Mouse (Mus musculus): ENCODE measurements around the gene Was. TPM values are rescaled to one million over a fixed set of nuclear protein-coding genes. Genes with fewer than 3 reads are reported as not detected.

Gene Was
- polyA plus RNA-seq (2015; fragmentation: Illumina TruSeq; extraction: RNeasy Lipid Tissue Mini Kit (QIAGEN cat#74804); ENCODE audit: insufficient read depth, low read depth, low replicate concordance), result 0.78 TPM

DNA sequence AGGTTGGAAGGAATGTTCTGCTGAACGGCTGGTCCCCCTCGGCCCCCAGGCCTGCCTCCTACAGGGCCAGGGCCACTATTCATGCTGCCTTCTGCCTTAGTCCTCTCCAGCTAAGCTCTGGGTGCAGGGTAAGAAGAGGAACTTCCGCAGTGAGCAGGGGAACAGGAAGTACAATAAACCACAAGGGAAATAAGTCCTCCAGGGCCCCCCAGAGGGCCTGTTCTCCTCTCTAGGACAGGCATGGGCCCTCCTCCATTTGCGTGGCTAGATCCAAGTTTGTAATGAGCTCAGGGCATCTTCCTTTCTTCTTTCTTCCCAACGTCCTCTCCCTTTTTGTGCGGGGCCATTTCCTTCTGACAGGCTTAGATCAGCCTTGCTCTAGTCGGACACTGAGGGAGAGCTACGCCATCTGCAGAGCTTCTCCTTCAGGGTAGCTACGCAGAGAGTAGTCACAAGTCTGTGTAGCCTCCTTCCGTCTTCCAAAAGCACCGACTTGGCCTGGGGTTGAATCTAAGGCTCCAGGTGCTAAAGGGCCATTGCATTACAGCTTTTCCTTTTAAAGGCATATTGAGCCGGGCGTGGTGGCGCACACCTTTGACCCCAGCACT lies at the start of gene Was:
Was (minus strand) TSS at position 153 of the 608 bp plus-strand sequence.

DNA sequence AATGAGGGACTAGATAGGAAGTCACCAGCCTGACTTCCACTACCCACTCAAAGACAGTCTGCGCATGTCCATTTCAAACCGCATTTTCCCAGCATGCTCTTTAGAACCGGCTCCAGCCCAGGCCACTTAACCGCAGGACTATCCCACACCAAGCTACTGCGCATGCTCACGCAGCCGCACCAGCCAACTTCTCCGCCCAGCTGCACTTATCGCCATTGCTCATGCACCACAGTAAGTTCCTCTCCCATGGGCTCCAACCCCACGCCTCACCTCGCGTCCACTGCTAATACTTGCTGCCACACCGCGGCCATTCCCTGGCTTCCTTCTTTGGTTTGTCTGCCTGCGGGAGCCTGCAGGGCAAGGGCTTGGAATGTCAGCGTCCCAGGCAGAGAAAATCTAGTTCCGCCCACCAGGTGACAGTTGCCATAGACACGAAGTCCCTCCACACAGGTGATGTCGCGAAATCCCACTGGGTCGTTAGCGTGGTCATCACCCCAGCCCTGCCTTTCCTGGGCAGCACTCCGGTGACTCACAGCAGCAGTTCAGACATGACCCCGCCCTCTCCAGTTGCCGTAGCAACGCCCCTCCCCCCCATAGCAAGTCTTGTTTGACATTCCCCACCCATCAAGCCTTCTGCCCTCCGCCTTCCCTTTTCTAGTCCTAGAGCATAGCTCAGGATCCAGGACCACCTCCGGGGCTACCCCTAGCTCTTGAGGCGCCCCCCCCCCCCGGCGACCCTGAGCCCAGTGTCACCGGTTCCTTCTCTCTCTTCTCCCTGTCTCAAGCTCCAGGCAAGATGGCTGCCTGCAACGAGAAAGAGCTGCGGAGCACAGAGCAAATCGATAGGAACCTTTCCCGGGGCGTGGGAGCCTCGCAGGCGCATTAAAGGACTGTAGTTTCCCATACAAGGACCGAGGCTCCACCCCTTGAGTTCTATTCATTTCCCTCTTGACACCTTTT lies 42.0 kb upstream of the Was start, which contains the start of gene Wdr13:
Wdr13 (minus strand) TSS at position 876 of the 960 bp plus-strand sequence.

DNA sequence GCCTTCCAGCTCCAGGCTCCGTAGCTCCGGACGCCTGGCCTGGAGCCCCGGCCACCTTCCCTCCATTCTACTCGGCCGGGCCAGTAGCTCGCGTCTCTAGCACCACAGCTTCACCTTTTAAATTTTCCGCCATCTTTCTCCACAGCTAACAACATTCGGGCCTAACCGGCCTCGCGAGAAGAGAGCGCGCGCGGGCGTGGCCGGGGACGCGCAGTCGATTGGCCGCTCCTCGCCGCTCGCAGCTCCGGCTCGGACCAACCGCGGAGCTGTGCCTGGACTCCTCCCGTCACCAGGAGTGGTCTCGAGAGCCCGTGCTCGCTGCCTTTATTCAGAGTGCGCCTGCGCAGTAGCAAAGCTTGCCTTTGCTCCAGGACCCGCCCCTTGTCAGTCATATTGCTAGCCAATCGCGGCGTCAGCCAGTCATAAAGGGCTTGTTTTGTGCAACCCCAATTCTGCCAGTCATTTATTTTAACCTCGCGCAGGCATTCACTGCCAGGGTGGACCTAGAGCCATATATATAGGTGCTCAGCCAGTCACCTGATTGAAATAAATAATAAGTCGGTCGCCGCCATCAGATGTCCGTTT lies 15.8 kb downstream of the Was start, which contains the start of gene Suv39h1:
Suv39h1 (minus strand) TSS at position 331 of the 585 bp plus-strand sequence.

Other genes starting within 250 kb of the Was start
- 25.1 TPM for gene Otud5, start 249.1 kb downstream of the Was start, polyA plus RNA-seq (2015; fragmentation: Illumina TruSeq; extraction: RNeasy Lipid Tissue Mini Kit (QIAGEN cat#74804); ENCODE audit: insufficient read depth, low read depth, low replicate concordance)
- gene Pim2, start 212.2 kb downstream of the Was start, polyA plus RNA-seq (2015; fragmentation: Illumina TruSeq; extraction: RNeasy Lipid Tissue Mini Kit (QIAGEN cat#74804); ENCODE audit: insufficient read depth, low read depth, low replicate concordance), result 4.9 TPM
- 10.3 TPM for gene Slc35a2, start 206.5 kb downstream of the Was start, polyA plus RNA-seq (2015; fragmentation: Illumina TruSeq; extraction: RNeasy Lipid Tissue Mini Kit (QIAGEN cat#74804); ENCODE audit: insufficient read depth, low read depth, low replicate concordance)
- gene Pqbp1, start 191.2 kb downstream of the Was start, polyA plus RNA-seq (2015; fragmentation: Illumina TruSeq; extraction: RNeasy Lipid Tissue Mini Kit (QIAGEN cat#74804); ENCODE audit: insufficient read depth, low read depth, low replicate concordance), result 23.2 TPM
- gene Timm17b, start 191.1 kb downstream of the Was start, polyA plus RNA-seq (2015; fragmentation: Illumina TruSeq; extraction: RNeasy Lipid Tissue Mini Kit (QIAGEN cat#74804); ENCODE audit: insufficient read depth, low read depth, low replicate concordance), result 18.8 TPM
- gene Gm10491, start 182.7 kb downstream of the Was start, polyA plus RNA-seq (2015; fragmentation: Illumina TruSeq; extraction: RNeasy Lipid Tissue Mini Kit (QIAGEN cat#74804); ENCODE audit: insufficient read depth, low read depth, low replicate concordance), result not detected
- gene Gm10490, start 181.0 kb downstream of the Was start, polyA plus RNA-seq (2015; fragmentation: Illumina TruSeq; extraction: RNeasy Lipid Tissue Mini Kit (QIAGEN cat#74804); ENCODE audit: insufficient read depth, low read depth, low replicate concordance), result not detected
- gene Pcsk1n, start 170.7 kb downstream of the Was start, polyA plus RNA-seq (2015; fragmentation: Illumina TruSeq; extraction: RNeasy Lipid Tissue Mini Kit (QIAGEN cat#74804); ENCODE audit: insufficient read depth, low read depth, low replicate concordance), result 20.9 TPM
- gene Eras, start 161.9 kb downstream of the Was start, polyA plus RNA-seq (2015; fragmentation: Illumina TruSeq; extraction: RNeasy Lipid Tissue Mini Kit (QIAGEN cat#74804); ENCODE audit: insufficient read depth, low read depth, low replicate concordance), result not detected
- 11.3 TPM for gene Hdac6, start 142.6 kb downstream of the Was start, polyA plus RNA-seq (2015; fragmentation: Illumina TruSeq; extraction: RNeasy Lipid Tissue Mini Kit (QIAGEN cat#74804); ENCODE audit: insufficient read depth, low read depth, low replicate concordance)
- not detected for gene Gata1, start 112.4 kb downstream of the Was start, polyA plus RNA-seq (2015; fragmentation: Illumina TruSeq; extraction: RNeasy Lipid Tissue Mini Kit (QIAGEN cat#74804); ENCODE audit: insufficient read depth, low read depth, low replicate concordance)
- not detected for gene Glod5, start 72.0 kb downstream of the Was start, polyA plus RNA-seq (2015; fragmentation: Illumina TruSeq; extraction: RNeasy Lipid Tissue Mini Kit (QIAGEN cat#74804); ENCODE audit: insufficient read depth, low read depth, low replicate concordance)
- gene Suv39h1, start 15.7 kb downstream of the Was start, polyA plus RNA-seq (2015; fragmentation: Illumina TruSeq; extraction: RNeasy Lipid Tissue Mini Kit (QIAGEN cat#74804); ENCODE audit: insufficient read depth, low read depth, low replicate concordance), result 1.7 TPM
- gene Wdr13, start 42.4 kb upstream of the Was start, polyA plus RNA-seq (2015; fragmentation: Illumina TruSeq; extraction: RNeasy Lipid Tissue Mini Kit (QIAGEN cat#74804); ENCODE audit: insufficient read depth, low read depth, low replicate concordance), result 21.1 TPM
- 44.1 TPM for gene Rbm3, start 55.4 kb upstream of the Was start, polyA plus RNA-seq (2015; fragmentation: Illumina TruSeq; extraction: RNeasy Lipid Tissue Mini Kit (QIAGEN cat#74804); ENCODE audit: insufficient read depth, low read depth, low replicate concordance)
- 3.4 TPM for gene Tbc1d25, start 85.7 kb upstream of the Was start, polyA plus RNA-seq (2015; fragmentation: Illumina TruSeq; extraction: RNeasy Lipid Tissue Mini Kit (QIAGEN cat#74804); ENCODE audit: insufficient read depth, low read depth, low replicate concordance)
- 15.2 TPM for gene Ebp, start 103.0 kb upstream of the Was start, polyA plus RNA-seq (2015; fragmentation: Illumina TruSeq; extraction: RNeasy Lipid Tissue Mini Kit (QIAGEN cat#74804); ENCODE audit: insufficient read depth, low read depth, low replicate concordance)
- gene Porcn, start 116.0 kb upstream of the Was start, polyA plus RNA-seq (2015; fragmentation: Illumina TruSeq; extraction: RNeasy Lipid Tissue Mini Kit (QIAGEN cat#74804); ENCODE audit: insufficient read depth, low read depth, low replicate concordance), result 9.5 TPM
- 6.0 TPM for gene Ftsj1, start 161.9 kb upstream of the Was start, polyA plus RNA-seq (2015; fragmentation: Illumina TruSeq; extraction: RNeasy Lipid Tissue Mini Kit (QIAGEN cat#74804); ENCODE audit: insufficient read depth, low read depth, low replicate concordance)
- 38.9 TPM for gene Slc38a5, start 180.6 kb upstream of the Was start, polyA plus RNA-seq (2015; fragmentation: Illumina TruSeq; extraction: RNeasy Lipid Tissue Mini Kit (QIAGEN cat#74804); ENCODE audit: insufficient read depth, low read depth, low replicate concordance)
- gene Ssxb10, start 236.9 kb upstream of the Was start, polyA plus RNA-seq (2015; fragmentation: Illumina TruSeq; extraction: RNeasy Lipid Tissue Mini Kit (QIAGEN cat#74804); ENCODE audit: insufficient read depth, low read depth, low replicate concordance), result not detected

Data from pancreas, adult 10 weeks (tissue).